Mouse (Mus musculus): Measurements from ENCODE around the gene Prl8a9.

Prl8a9 gene

DNA sequence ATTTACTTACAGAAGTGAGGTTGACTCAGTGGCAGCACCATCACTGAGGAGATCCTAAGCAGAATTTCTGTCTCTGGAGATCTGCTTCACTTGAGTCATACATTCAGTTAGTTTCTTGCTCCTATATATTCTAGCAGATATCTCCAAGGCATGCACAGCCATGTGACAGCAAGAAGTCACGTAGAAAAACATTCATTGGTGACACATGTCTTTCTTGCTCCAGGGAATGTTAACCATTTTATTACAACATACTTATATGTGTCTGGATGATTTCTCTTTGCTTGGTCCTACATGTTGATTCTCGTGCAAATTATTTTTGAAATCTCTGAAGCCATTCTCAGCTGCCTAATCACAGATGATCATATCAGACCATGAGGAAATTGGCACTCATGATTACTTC lies at the start of gene Prl8a9:
Gene Prl8a9, minus strand, starts transcription at position 101 of the 400 bp plus-strand sequence.
- DNase-seq (ENCODE audit: low read depth in 2 of 2, low spot score in 2 of 2): no peak

DNA sequence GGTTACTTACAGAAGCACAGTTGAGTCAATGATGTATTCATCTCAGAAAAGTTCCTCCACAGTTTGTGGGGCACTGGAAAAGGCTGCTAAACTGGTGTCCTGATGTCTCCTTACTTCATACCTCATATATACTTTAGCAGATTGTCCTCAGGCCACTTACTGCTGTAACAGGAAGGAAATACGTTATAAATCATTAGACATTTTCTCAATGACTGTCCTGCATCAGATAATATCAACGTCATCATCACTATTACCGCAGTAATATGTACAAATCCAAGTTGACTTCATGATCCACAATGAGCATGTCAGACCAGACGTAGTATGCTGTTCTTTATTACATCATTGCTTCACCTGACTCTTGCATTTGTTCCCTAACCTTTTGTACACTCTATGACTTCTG lies 46.1 kb upstream of the Prl8a9 start, which contains the start of gene Prl7b1:
Gene Prl7b1, minus strand, starts transcription at position 101 of the 400 bp plus-strand sequence.
- no peak for DNase-seq (ENCODE audit: low read depth in 2 of 2, low spot score in 2 of 2)

- DNase-seq (ENCODE audit: low read depth in 2 of 2, low spot score in 2 of 2): no peak
Measured at GRCm38 (mm10) chr13:27582071-27582470, 17.7 kb upstream of the Prl8a9 start, which contains the start of gene Prl8a1. TSS of gene Prl8a1 (minus strand) at chr13:27582171.

DNA sequence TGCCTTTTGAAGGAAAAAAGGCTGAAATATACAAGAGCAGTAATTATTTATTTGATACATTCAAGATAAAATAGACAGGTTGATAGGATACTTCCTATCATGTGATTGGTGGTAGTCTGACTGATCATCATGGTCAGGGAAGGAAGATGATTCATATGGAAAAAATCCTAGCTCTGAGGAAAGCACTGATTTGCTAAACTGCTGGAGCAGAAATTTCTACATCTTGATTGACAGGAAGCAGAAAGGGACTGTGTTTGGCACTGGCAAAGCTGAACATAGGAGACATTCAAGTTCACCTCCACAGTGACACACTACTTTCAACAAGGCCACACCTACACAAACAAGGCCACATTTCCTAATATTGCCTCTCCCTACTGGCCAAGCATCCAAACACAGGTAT lies 11.1 kb downstream of the Prl8a9 start:
- no peak for DNase-seq (ENCODE audit: low read depth in 2 of 2, low spot score in 2 of 2)

- no peak for DNase-seq (ENCODE audit: low read depth in 2 of 2, low spot score in 2 of 2)
Measured at GRCm38 (mm10) chr13:27523156-27523555, 41.2 kb downstream of the Prl8a9 start.

DNA sequence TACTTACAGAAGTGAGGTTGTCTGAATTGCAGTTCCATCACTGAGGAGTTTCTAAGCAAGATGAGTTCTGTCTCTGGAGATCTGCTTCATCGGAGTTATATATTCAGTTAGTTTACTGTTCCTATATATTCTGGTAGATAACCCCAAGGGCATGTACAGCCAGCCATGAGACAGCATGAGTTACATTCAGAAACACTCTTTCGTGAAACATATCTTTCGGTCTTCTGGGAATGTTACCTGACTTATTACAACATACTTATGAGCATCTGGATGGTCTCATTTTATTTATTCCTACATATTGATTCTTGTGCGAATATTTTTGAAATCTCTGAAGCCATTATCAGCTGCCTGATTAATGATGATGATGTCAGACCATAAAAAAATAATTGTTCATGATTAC lies 51.3 kb downstream of the Prl8a9 start, which contains the start of gene Prl8a8:
Gene Prl8a8, minus strand, starts transcription at position 101 of the 400 bp plus-strand sequence.
- no peak for DNase-seq (ENCODE audit: low read depth in 2 of 2, low spot score in 2 of 2)
